Mouse (Mus musculus) neural tube, embryonic 10.5 days (tissue): ENCODE data around the gene Zfp385a.
A peak's percentile ranks its signal among the peaks of the same experiment; 100 is the strongest.
"Not testable (repeated sequence)": the region's sequence is repeated elsewhere in the genome, so short reads cannot be mapped to it uniquely, and the experiment has no call there.

ENCODE experiments used
- DNase-seq: peaks from one replicate; pipeline ENCODE4 v3.0.0-alpha.2; 2017; ENCODE audit warnings: low spot score; ENCODE audit errors: extremely low spot score

The Zfp385a gene

DNA sequence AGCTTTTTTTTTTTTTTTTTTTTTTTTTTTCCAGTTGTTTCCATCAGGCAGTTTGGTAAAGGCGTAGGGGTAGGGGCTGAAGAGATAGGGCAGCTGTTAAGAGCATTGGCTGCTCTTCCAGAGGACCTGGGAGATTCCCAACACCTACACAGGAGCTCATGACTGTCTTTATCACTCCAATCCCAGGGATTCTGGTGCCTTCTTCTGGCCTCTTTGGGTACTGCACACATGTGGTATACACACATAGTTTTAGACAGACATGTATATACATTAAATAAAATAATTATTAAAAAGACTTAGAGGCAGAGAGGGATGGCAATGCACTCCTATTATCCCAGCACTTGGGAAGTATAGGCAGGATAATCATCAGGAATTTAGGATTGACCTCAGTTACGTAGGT is 46.5 kb downstream of the Zfp385a start:
- DNase-seq: no peak

DNA sequence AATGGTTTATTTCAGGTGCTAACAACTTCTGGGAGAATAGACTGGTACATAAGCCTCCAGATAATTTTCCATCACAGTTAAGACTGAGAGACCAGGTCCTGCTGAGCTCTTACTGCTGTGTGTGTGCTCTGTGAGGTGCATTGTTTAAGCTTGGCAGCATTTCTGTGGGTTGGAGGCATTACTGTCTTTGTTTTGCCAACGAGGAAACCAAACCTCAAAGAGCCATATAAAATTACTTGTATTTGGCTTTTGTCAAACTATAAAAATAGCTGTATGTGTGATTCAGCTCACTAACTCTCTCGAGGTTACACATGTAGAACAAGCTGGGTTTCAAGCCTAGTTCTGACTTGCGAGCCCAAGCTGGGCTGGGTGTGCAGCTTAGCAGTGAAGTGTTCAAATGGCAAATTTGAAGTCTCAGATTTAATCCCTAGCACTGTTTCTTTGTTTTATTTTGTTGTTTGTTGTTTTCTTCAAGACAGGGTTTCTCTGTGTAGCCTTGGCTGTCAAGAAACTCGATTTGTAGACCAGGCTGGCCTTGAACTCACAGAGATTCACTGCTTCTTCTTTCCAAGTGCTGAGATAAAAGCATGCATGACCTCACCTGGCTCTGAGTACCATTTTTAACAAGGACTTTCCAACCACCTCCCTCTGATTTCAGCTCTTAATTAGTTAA is 47.1 kb downstream of the Zfp385a start:
- no peak for DNase-seq

DNA sequence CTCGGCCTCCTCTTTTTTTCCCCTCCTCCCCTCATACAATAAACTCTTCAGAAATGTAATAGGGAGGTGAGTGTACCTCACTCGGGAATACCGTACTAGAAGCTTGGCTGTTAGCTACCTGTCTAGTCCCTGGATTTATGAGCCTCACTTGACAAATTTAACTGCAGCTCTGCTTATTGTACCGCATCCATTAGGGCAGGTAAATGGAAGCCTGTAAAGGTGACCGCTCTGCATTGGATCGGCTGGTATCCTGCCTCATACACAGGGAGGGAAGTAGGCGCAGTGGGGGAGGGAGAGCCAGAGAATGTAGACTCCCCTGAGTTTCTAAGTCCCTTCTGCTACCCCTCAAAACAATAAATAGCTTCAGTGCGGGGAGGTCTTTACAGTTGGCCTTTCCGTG is 49.0 kb downstream of the Zfp385a start:
- DNase-seq: no peak

DNA sequence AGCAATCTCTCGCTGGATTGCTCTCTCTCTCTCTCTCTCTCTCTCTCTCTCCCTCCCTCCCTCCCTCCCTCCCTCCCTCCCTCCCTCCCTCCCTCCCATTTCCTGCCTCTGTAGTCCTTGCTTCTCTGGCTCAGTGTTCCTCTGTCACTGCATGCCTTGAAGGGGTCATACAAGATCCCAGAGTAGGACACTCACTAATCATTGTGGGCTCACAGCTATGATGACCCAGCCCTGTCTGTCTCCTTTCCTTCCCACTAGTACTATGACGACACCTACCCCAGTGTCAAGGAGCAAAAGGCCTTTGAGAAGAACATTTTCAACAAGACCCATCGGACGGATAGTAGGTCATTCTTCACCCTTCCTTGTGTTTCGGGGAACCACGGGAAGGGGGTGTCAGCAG is 49.5 kb downstream of the Zfp385a start:
- DNase-seq: no peak

DNA sequence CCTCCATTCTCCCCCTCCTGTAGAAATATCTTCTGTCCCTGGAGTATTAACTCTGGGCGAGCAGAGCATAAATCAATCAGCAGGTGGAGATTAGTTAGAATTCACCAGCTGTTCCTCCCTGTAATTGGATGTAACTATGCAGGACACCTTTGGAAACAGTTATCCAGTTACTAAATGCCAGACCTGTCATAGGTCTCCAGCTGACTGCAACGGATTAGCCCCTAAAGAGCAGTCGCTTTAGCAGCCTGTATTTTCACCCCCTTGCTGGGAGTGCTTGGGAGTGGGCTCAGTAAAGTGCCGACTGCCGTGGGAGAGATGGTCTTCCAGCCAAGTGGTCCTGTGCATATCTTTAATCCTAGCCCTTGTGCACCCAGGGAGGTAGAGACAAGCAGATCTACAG is 50.3 kb downstream of the Zfp385a start:
- DNase-seq: no peak

DNA sequence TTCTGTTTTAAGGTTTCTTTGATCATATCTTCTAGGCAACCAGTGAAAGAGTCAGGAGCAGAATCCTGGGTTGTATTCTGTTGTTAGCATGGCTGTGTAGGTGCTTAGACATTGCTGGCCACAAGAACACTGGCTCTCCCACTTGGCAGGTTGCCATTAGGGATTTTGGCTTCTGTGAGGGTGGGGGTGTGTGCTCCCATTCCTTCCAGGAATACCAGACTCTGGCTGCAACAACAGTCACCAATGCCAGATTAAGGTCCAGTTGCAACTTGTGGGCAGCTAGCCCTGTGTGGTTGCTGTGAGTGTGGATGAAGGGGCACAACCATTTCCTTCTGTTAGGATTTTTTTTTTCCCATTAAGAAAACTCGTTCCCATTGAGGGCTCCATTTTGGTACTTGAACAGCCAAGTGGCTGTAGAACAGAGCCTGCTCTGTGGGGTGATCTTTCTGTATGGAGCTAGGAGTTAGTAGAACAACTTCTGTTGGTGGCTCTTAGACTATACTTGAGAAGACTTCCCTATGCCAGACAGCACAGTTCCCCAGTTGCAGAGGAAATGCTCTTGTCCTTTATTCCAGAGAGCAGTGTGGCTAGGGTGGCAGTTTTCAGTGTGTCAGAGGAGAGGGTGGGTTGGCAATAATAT is 54.0 kb downstream of the Zfp385a start:
- DNase-seq: no peak

DNA sequence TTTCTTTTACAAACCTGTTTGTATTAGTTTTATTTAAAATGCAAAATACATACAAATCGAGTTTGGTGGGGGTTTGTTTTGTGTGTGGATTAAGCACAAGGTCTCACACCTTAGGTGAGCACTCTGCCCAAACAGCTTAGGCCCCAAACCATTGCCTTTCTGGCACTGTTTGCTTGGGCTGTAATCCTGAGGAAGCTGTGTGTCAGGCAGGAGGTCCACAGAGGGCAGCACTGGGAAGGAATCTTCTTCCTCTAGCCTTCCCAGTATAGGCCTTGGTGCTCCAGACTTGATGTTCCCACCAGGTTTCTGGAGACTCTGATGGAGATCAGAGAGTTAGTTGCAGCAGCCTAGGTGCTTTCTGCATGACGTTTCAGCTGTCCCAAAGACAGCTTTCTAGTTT is 55.2 kb downstream of the Zfp385a start:
- DNase-seq: no peak

DNA sequence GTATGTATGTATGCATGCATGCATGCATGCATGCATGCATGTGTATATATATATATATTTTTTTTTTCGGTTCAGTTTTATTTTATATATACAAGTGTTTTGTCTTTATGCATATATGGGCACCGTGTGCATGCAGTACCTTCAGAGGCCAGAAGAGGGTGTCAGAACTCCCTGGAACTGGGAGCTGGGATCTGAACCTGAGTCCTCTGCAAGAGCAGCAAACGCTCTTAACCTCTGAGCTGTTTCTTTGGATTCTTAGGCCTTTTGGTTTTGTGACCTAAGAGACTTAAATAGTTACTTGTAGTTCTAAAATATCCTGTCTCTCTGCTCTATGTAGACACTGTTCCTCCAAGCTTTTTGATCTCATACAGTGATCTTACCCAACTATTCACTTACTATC is 55.8 kb downstream of the Zfp385a start:
- peak; percentile 65 for DNase-seq

DNA sequence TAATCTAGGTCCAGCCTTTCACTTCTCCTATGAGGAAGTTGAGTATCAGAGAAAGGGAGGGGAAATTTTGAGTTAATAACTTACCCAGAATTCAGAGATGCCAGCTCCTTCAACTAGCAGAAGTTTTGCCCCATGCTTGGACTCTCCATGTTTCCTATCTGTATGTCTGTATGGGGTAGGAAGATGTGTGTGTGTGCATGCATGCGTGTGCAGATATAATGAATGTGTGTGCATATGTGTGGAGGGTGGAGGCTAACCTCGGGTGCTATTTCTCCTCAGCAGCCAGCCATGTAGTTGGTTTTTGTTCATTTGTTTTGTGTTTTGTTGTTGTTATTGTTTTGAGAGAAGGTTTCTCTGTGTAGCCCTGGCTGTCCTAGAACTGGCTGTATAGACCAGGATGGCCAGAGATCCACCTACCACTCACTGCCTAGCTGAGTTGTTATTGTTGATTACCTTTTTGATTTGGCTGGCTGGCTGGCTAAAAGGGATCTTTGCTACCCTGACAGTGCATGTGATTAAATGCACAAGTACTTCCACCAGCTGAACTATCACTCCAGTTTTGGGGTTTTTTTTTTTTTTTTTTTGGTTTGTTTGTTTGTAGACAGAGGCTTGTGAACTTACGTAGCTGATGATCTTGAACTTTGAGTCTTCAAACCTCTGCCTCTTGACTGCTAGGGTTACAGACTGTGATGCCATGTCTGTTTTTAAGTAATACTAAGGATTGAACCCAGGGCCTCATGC is 58.3 kb downstream of the Zfp385a start:
- no peak for DNase-seq

DNA sequence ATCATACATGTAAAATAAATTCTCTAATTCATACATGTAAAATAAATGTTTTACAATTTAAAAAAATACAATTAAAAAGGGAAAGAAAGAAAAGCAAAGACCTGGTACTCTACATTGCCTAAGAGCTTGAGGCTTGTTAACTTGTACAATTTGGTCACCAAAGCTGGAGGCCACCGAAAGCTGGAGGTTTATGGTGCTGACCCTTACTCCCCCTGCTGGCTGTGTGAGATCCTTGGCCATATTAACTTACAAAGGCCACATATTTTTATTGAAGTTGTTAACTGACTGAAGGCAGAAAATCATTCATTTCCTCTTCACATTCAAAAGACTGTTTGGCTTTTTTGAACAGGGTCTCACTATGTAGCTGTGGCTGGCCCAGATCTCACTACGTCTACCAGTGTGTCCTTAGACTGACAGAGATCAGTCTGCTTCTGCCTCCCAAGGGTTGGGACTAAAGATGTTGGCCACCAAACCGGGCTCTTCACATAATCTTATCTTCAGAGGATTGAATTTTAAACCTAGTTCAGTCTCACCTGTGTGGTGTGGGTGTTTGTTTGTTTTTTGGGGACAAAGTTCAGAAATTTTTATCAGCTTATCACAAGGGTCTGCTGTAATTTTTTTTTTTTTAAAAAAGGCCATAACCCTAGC is 59.0 kb downstream of the Zfp385a start:
- no peak for DNase-seq

DNA sequence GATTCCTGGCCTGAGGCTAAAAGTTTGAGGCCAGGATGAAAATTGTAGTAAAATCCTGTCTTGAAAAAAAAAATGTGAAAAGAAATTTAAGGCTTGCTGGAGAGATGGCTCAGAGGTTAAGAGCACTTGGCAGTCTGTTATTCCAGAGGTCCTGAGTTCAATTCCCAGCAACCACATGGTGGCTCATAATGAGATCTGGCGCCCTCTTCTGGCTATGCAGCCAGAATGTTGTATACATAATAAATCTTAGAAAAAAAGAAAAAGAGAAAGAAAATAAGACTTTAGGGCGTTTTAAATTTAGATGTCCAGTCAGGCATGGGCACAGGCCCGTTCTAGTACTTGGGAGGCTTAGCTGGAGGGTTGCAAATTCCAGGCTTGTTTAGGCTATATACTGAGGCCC is 60.1 kb downstream of the Zfp385a start:
- no peak for DNase-seq

DNA sequence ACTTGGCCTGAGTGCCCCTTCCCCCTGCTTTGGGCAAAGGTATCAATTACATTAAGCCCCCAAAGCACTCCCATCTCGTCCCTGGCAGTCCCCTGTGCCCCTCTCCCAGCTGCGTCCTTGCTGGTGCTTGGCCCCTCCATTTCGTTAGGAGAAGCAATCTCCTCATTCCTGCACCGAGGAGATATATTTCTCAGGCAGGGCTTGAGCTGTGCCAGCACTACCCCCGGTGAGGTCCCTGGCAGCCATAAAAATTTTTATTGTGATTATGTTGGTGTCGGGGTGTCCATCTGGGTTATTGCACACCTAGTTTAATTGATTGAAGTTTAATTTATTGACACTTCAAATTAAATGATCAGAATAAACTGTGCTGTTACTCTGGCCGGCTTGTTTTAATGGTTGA is 61.9 kb downstream of the Zfp385a start:
- DNase-seq: no peak

DNA sequence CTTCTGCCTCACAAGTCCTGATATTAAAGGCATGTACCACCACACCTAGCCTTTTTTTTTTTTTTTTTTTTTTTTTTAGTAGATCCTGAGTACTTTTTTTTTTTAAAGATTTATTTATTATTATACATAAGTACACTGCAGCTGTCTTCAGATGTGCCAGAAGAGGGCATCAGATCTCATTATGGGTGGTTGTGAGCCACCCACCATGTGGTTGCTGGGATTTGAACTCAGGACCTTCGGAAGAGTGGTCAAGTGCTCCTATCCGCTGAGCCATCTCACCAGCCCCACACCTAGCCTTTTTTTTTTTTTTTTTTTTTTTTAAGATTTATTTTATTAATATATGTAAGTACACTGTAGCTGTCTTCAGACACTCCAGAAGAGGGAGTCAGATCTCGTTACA is 64.0 kb downstream of the Zfp385a start:
- not testable (repeated sequence) for DNase-seq

DNA sequence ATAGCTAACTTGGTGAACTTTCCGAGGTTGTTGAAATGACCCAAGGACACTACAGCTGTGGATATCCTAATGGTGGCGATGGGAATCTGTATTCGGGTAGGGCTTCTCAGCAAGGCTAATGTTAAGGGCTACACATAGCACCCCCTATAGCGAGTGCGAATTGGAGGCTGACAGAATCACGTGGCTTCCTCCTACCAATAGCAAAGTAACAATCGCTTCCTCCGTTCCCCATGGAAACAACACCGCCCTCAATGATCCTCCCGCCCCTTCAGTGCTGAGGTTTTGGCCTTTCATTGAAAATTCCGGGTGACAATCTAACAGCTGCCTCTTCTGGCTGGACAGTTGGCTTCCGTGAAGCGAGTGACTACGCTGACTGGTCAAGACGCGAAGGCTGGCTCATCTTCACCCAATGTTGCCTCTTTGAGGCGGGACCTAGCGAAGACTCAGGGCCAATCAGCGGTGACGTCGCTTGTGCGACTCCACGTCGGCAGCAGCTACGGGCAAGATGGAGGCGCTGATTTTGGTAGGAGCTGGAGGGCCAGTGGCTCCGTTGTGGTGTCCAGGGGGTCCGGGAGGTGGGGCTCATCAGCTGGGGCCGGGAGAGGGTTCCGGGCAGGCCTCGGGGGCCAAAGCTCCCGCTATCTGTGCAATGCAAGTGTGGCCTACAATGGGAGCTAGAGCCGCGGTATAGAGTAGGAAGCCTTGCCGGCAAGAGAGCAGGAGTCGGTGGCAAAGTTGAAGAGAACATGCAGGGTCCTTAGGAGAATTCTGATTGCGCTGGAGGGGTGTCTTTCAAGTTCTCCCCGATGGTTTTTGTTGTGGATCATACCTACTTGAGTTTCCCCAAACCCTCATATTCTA is 67.2 kb downstream of the Zfp385a start, which contains the start of gene Copz1:
Gene Copz1, plus strand, starts transcription at position 296 of the 861 bp plus-strand sequence.
- peak; percentile 89 for DNase-seq

DNA sequence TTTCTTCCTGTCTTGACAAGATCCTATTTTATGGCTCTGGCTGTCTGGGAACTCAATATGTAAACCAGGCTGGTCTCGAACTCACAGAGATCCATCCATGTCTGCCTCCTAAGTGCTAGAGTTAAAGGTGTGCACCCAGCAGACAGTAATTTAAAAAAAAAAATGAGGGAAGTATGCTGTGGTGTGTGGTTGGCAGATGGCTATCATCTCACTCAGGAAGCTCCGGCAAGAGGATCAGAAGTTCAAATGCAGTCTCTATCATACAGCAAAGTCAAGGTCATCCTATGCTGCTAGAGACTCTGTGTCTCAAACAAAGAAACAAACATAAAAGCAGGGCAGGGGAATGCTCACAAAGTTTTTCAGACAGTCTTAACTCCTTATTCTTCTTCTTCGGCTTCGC is 71.0 kb downstream of the Zfp385a start:
- no peak for DNase-seq

DNA sequence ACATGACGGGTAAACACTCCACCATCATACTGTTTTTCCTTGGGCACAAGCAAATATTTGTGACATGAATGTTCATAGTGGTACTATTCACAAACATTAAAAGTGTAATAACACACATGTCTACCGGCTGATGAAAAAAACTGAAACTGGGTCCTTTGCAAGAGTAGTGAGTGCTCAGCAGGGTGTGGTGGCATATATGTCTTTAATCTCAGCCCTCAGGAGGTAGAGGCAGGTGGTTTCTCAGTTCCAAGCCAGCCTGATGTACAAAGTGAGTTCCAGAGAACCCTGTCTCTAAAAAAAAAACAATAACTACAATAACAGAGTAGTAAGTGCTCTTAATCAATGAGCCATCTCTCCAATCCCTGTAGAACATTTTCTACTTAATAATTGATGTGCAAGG is 75.1 kb downstream of the Zfp385a start:
- no peak for DNase-seq
